Mouse (Mus musculus) heart, adult 2 months (tissue): Measurements from ENCODE around the gene Lst1. TPM values are rescaled to one million over a fixed set of nuclear protein-coding genes. Genes with fewer than 3 reads are reported as not detected.

Source experiments
- DNase-seq, 2 experiments: peaks; one replicate each; pipeline ENCODE4 v3.0.0; 2021
- H3K27ac ChIP-seq: fragments of 200-600 bp; 2 replicates; pipeline ENCODE4 v1.8.1; 2022
- H3K27me3 ChIP-seq: fragments of 200-500 bp; 2 replicates; pipeline ENCODE4 v1.6.1; 2012; ENCODE audit warnings: mild to moderate bottlenecking, low read length, inconsistent platforms, mixed read lengths; ENCODE audit not compliant: control insufficient read depth, insufficient read depth
- H3K36me3 ChIP-seq: fragments of 200-500 bp; 2 replicates; pipeline ENCODE4 v1.6.1; 2012; ENCODE audit warnings: low read length, inconsistent platforms; ENCODE audit not compliant: control insufficient read depth, insufficient read depth
- H3K4me1 ChIP-seq: fragments of 200-500 bp; 2 replicates; pipeline ENCODE4 v1.6.1; 2011; ENCODE audit warnings: low read length; ENCODE audit not compliant: control insufficient read depth, insufficient read depth
- H3K4me3 ChIP-seq: fragments of 200-600 bp; 2 replicates; pipeline ENCODE4 v1.8.1; 2022
- H3K79me2 ChIP-seq: fragments of 200-500 bp; replicated peaks from 2 replicates; pipeline ENCODE4 v1.6.1; 2012; ENCODE audit warnings: mild to moderate bottlenecking, inconsistent platforms, low read length, moderate library complexity, mixed read lengths; ENCODE audit not compliant: control insufficient read depth, insufficient read depth
- H3K9ac ChIP-seq: fragments of 200-500 bp; 2 replicates; pipeline ENCODE4 v1.6.1; 2012; ENCODE audit warnings: low read depth, mild to moderate bottlenecking, control low read depth, inconsistent platforms, low read length, mixed read lengths
- CTCF ChIP-seq: fragments of 200-600 bp; IDR thresholded peaks from 2 replicates; pipeline ENCODE4 v1.8.1; 2022; ENCODE audit warnings: antibody characterized with exemption, mild to moderate bottlenecking, moderate library complexity
- EP300 ChIP-seq: fragments of 200-500 bp; IDR thresholded peaks from 2 replicates; pipeline ENCODE4 v1.6.1; 2011; ENCODE audit warnings: low read depth, low read length, control low read depth; ENCODE audit not compliant: insufficient read depth
- POLR2A ChIP-seq: fragments of 200-500 bp; IDR thresholded peaks from 2 replicates; pipeline ENCODE4 v1.6.1; 2011; ENCODE audit warnings: mild to moderate bottlenecking, low read depth, low read length, control low read depth; ENCODE audit not compliant: insufficient read depth
- WGBS: fragments of 180-500 bp; shearing (Covaris S2); methylation state at CpG from one replicate; pipeline ENCODE4 v1.1.7; 2018; 5-methylcytosine and 5-hydroxymethylcytosine counted together
- intact Hi-C: fragments of 180-260 bp; cut with DNase I; formaldehyde crosslinking; loops from one replicate; pipeline ENCODE4 v1.15.1; 2025
- polyA plus RNA-seq: library from polyadenylated mRNA; depleted of rRNA; stranded (reverse); fragments of >200 nt; gene quantifications from 2 replicates; pipeline ENCODE4 v1.2.3, GENCODE M21; 2012
- total RNA-seq, 2 experiments: library from RNA; stranded (reverse); gene quantifications; 2 replicates each; pipeline ENCODE4 v1.2.3; 2021

Gene Lst1
- total and polyA plus RNA-seq, 3 experiments = 4.1 to 11.3 (median 4.5) TPM

GRCm38 (mm10) chr17:35162730-35163129 is 25.5 kb downstream of the Lst1 start:
- TF ChIP-seq POLR2A (no peak), CTCF (no peak), EP300 (no peak)
- WGBS = 4% methylated on average over 12 of the region's 12 CpGs
- Histone ChIP-seq H3K4me1 (peaks cover 14% of the 10 kb centered on the region), H3K27ac (0 out of 2 replicates have a peak overlapping the region, but pooled peaks have one; percentile 0), H3K4me3 (peak overlapping the region; percentile 91), H3K36me3 (peaks cover 18% of the 10 kb centered on the region), H3K9ac (peak overlapping the region; percentile 51), H3K79me2 (peaks cover 9% of the 10 kb centered on the region; the same call in 1 of the 2 replicates), H3K27me3 (no peaks in the 10 kb centered on the region)
- intact Hi-C loops = loop anchor here (2.0 to 5.0 kb wide), 2 partner anchors 26 to 35 kb away; partner anchors contain the start of gene D17H6S53E
- peak in 1 of 2 experiments; percentile 61 for DNase-seq

GRCm38 (mm10) chr17:35162121-35162520 is 26.1 kb downstream of the Lst1 start:
- intact Hi-C loops = loop anchor here (2.0 to 5.0 kb wide), 2 partner anchors 25 to 35 kb away; partner anchors contain the start of gene D17H6S53E
- H3K9ac ChIP-seq = peak overlapping the region; percentile 5; the same call in 1 of the 2 replicates
- H3K27me3 ChIP-seq = no peaks in the 10 kb centered on the region
- H3K27ac ChIP-seq = 0 out of 2 replicates have a peak overlapping the region, but pooled peaks have one; percentile 7
- H3K4me3 ChIP-seq = no peak overlapping the region; the same call in 1 of the 2 replicates
- peaks cover 18% of the 10 kb centered on the region for H3K36me3 ChIP-seq
- peaks cover 9% of the 10 kb centered on the region; the same call in 1 of the 2 replicates for H3K79me2 ChIP-seq
- H3K4me1 ChIP-seq = peaks cover 14% of the 10 kb centered on the region
- TF ChIP-seq POLR2A (no peak), EP300 (no peak), CTCF (no peak)
- WGBS = 39% methylated on average over 14 of the region's 14 CpGs
- DNase-seq = no peak

GRCm38 (mm10) chr17:35161421-35161820 is 26.8 kb downstream of the Lst1 start:
- Histone ChIP-seq H3K4me3 (no peak overlapping the region), H3K27me3 (no peaks in the 10 kb centered on the region), H3K9ac (peak overlapping the region; percentile 5; the same call in 1 of the 2 replicates), H3K36me3 (peaks cover 18% of the 10 kb centered on the region), H3K79me2 (peaks cover 9% of the 10 kb centered on the region; the same call in 1 of the 2 replicates), H3K27ac (no peak overlapping the region), H3K4me1 (peaks cover 14% of the 10 kb centered on the region)
- 47% methylated on average over 11 of the region's 11 CpGs for WGBS
- intact Hi-C loops = loop anchor here (5.0 kb wide), 1 partner anchor 34 kb away; the partner anchor contains the start of gene D17H6S53E
- TF ChIP-seq EP300 (no peak), POLR2A (no peak), CTCF (no peak)
- no peak for DNase-seq

DNA sequence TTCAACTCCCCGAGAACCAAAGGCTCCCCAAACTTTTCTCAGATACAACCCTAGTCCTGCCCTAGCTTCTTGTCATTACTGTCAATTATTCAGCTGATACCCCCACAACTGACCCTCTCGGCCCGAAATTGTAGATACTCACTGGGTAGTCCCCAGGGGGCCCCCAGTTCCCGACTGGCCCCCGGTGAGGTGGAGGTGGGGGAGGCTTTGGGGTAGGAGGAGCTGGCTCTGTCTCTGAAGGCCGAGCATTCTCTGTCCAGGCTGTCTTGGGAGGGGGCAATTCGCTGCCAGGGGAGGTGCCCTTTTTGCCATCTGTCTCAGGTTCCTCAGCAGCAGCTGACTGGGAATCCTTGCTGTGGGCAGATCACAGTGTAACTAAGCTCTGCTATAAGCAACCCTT is 28.6 kb downstream of the Lst1 start:
- no peak overlapping the region for H3K27ac ChIP-seq
- WGBS = 71% methylated on average over 7 of the region's 7 CpGs
- no peak for DNase-seq
- no peak overlapping the region for H3K9ac ChIP-seq
- no peak for TF ChIP-seq POLR2A
- no peak for TF ChIP-seq CTCF
- TF ChIP-seq EP300 = no peak
- peaks cover 14% of the 10 kb centered on the region for H3K36me3 ChIP-seq
- H3K4me1 ChIP-seq = peaks cover 12% of the 10 kb centered on the region
- H3K27me3 ChIP-seq = no peaks in the 10 kb centered on the region
- no peak overlapping the region for H3K4me3 ChIP-seq
- intact Hi-C loops = loop anchor here (5.0 kb wide), 1 partner anchor 32 kb away; the partner anchor contains the start of gene D17H6S53E
- peaks cover 9% of the 10 kb centered on the region; the same call in 1 of the 2 replicates for H3K79me2 ChIP-seq

GRCm38 (mm10) chr17:35158850-35159593 is 29.2 kb downstream of the Lst1 start:
- Histone ChIP-seq H3K9ac (no peak overlapping the region), H3K4me3 (no peak overlapping the region), H3K36me3 (peaks cover 14% of the 10 kb centered on the region), H3K79me2 (peaks cover 9% of the 10 kb centered on the region; the same call in 1 of the 2 replicates), H3K27me3 (no peaks in the 10 kb centered on the region), H3K4me1 (peaks cover 12% of the 10 kb centered on the region), H3K27ac (no peak overlapping the region)
- WGBS = 88% methylated on average over 16 of the region's 16 CpGs
- DNase-seq = no peak
- TF ChIP-seq CTCF (no peak), EP300 (no peak), POLR2A (no peak)
- intact Hi-C loops = no loop called here

DNA sequence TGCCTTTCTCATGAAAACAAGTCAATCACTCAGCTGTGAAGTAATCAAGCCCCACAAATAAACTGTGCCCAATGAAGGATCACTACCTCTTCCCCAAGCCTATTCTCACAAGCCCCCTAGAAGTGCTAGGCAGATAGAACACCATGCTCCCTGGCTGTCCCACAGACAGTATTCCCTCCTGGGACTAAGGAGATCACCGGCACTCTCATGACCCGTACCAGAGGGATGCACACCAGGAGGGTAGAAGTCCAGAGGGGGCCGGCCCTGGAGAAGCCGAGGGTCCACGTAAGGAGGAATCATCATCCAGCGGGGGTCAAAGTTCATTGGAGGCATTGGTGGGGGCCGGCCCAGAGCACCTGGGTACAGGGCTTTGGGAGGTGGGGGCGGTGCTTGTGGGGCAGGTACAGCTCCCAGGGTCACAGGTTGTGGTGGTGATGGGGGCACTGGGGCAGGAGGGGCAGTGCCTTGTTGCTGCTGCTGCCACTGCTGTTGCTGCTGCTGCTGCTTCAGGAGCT is 30.5 kb downstream of the Lst1 start:
- H3K36me3 ChIP-seq = peaks cover 8% of the 10 kb centered on the region
- no peak for DNase-seq
- H3K4me3 ChIP-seq = no peak overlapping the region
- H3K27me3 ChIP-seq = no peaks in the 10 kb centered on the region
- H3K27ac ChIP-seq = no peak overlapping the region
- H3K9ac ChIP-seq = no peak overlapping the region
- no peak for TF ChIP-seq POLR2A
- TF ChIP-seq EP300 = no peak
- TF ChIP-seq CTCF = no peak
- intact Hi-C loops = no loop called here
- peaks cover 9% of the 10 kb centered on the region for H3K4me1 ChIP-seq
- WGBS = 92% methylated on average over 8 of the region's 8 CpGs
- peaks cover 6% of the 10 kb centered on the region; the same call in 1 of the 2 replicates for H3K79me2 ChIP-seq
